Mouse (Mus musculus) bone marrow macrophage, adult 2 months (primary cell): ENCODE measurements around the gene Apol6. TPM values are rescaled to one million over a fixed set of nuclear protein-coding genes. Genes with fewer than 3 reads are reported as not detected.

Experiments
- H3K27ac ChIP-seq: 2 replicates; pipeline ENCODE4 v1.5.1; 2012; ENCODE audit warnings: low read depth, low read length; ENCODE audit not compliant: insufficient read depth
- H3K4me1 ChIP-seq: 2 replicates; pipeline ENCODE4 v1.6.1; 2012; ENCODE audit warnings: low read length; ENCODE audit not compliant: control insufficient read depth, insufficient read depth
- H3K4me3 ChIP-seq: 2 replicates; pipeline ENCODE4 v1.5.1; 2012; ENCODE audit warnings: mild to moderate bottlenecking, low read length, moderate library complexity; ENCODE audit not compliant: insufficient read depth
- CTCF ChIP-seq: IDR thresholded peaks from 2 replicates; pipeline ENCODE4 v1.5.1; 2012; ENCODE audit warnings: low read depth, mild to moderate bottlenecking, low read length, moderate library complexity
- POLR2A ChIP-seq: IDR thresholded peaks from 2 replicates; pipeline ENCODE4 v1.6.1; 2012; ENCODE audit warnings: mild to moderate bottlenecking, low read depth, low read length, borderline replicate concordance
- polyA plus RNA-seq: library from polyadenylated mRNA; stranded (reverse); fragments of >200 nt; gene quantifications from 2 replicates; pipeline ENCODE4 v1.2.4, GENCODE M21; 2012; ENCODE audit not compliant: missing spikeins, insufficient read depth, insufficient read length

Gene Apol6
- polyA plus RNA-seq, 1 experiment, result not detected

GRCm38 (mm10) chr15:77080684-77081254 lies 36.2 kb downstream of the Apol6 start:
- Histone ChIP-seq H3K4me3 (no peak overlapping the region), H3K27ac (no peak overlapping the region), H3K4me1 (no peaks in the 10 kb centered on the region)
- TF ChIP-seq POLR2A (no peak), CTCF (no peak)

GRCm38 (mm10) chr15:77081454-77081853 lies 36.9 kb downstream of the Apol6 start:
- Histone ChIP-seq H3K27ac (no peak overlapping the region), H3K4me3 (no peak overlapping the region), H3K4me1 (no peaks in the 10 kb centered on the region)
- TF ChIP-seq CTCF (no peak), POLR2A (no peak)

- Histone ChIP-seq H3K4me3 (no peak overlapping the region), H3K4me1 (no peaks in the 10 kb centered on the region), H3K27ac (no peak overlapping the region)
- TF ChIP-seq POLR2A, result no peak
- TF ChIP-seq CTCF, result no peak
Measured at GRCm38 (mm10) chr15:77085818-77086217, 41.3 kb downstream of the Apol6 start.

- H3K4me3 ChIP-seq, result no peak overlapping the region
- no peak for TF ChIP-seq CTCF
- TF ChIP-seq POLR2A, result no peak
- H3K27ac ChIP-seq, result no peak overlapping the region
- H3K4me1 ChIP-seq, result no peaks in the 10 kb centered on the region
Measured at GRCm38 (mm10) chr15:77086488-77086887, 42.0 kb downstream of the Apol6 start.

- no peaks in the 10 kb centered on the region for H3K4me1 ChIP-seq
- TF ChIP-seq POLR2A, result no peak
- TF ChIP-seq CTCF, result no peak
- no peak overlapping the region for H3K4me3 ChIP-seq
- no peak overlapping the region for H3K27ac ChIP-seq
Measured at GRCm38 (mm10) chr15:77089249-77089648, 44.7 kb downstream of the Apol6 start.

- no peak overlapping the region for H3K27ac ChIP-seq
- no peaks in the 10 kb centered on the region for H3K4me1 ChIP-seq
- no peak for TF ChIP-seq POLR2A
- no peak for TF ChIP-seq CTCF
- no peak overlapping the region for H3K4me3 ChIP-seq
Measured at GRCm38 (mm10) chr15:77090531-77090930, 46.0 kb downstream of the Apol6 start.

GRCm38 (mm10) chr15:77091394-77091793 lies 46.9 kb downstream of the Apol6 start:
- Histone ChIP-seq H3K4me1 (no peaks in the 10 kb centered on the region), H3K27ac (no peak overlapping the region), H3K4me3 (no peak overlapping the region)
- TF ChIP-seq CTCF, result no peak
- TF ChIP-seq POLR2A, result no peak

- TF ChIP-seq CTCF (no peak), POLR2A (no peak)
Measured at GRCm38 (mm10) chr15:77094431-77094830, 49.9 kb downstream of the Apol6 start.

GRCm38 (mm10) chr15:77095216-77095615 lies 50.7 kb downstream of the Apol6 start:
- Histone ChIP-seq H3K27ac (no peak overlapping the region), H3K4me3 (no peak overlapping the region), H3K4me1 (no peaks in the 10 kb centered on the region)
- TF ChIP-seq CTCF (no peak), POLR2A (no peak)

More at GRCm38 (mm10) chr15:77094431-77094830, 49.9 kb downstream of the Apol6 start:
- Histone ChIP-seq H3K4me3 (no peak overlapping the region), H3K4me1 (no peaks in the 10 kb centered on the region), H3K27ac (no peak overlapping the region)

GRCm38 (mm10) chr15:77097358-77097757 lies 52.8 kb downstream of the Apol6 start:
- Histone ChIP-seq H3K27ac (no peak overlapping the region), H3K4me3 (no peak overlapping the region), H3K4me1 (no peaks in the 10 kb centered on the region)
- TF ChIP-seq CTCF (no peak), POLR2A (no peak)

- Histone ChIP-seq H3K4me3 (no peak overlapping the region), H3K27ac (no peak overlapping the region), H3K4me1 (no peaks in the 10 kb centered on the region)
- TF ChIP-seq CTCF (no peak), POLR2A (no peak)
Measured at GRCm38 (mm10) chr15:77099756-77100155, 55.2 kb downstream of the Apol6 start.
